Comparison of ENCODE assay signal across 11 mouse cellular contexts in genomic region chr14:55576376-55576775, GRCm38 (mm10). TPM values are rescaled to one million over a fixed set of nuclear protein-coding genes. Genes with fewer than 3 reads are reported as not detected.
DNase-seq lines count a peak whose midpoint lies in the region; ATAC-seq and TF ChIP-seq lines count a peak whose summit lies in the region.
"Had no signal": no experiment of that assay in that cellular context is flagged by ENCODE, and none has a peak within 500 bp of the region (broad histone marks: within the 10 kb centered on the region; RNA-seq: fewer than 3 reads in every experiment).

No protein-coding gene starts in this region.

- no peak overlapping the region for H3K9ac ChIP-seq in intestine, embryonic 16.5 days (ENCODE audit: low read depth, low read length)
- H3K9ac ChIP-seq: hindbrain, embryonic 15.5 days; liver, embryonic 14.5 days had no signal

- DNase-seq in layer of hippocampus, adult 18-20 months (ENCODE audit: low spot score in 2 of 2), result peak; percentile 37 to 40
- no peak for DNase-seq in layer of hippocampus, adult 9-10 months (ENCODE audit: low spot score)
- DNase-seq in gastrocnemius, adult 2 months, result peak; percentile 74
- peak; percentile 42 to 52 for DNase-seq in heart, postnatal 10 days
- peak; percentile 68 for DNase-seq in lung, postnatal 36 days
- DNase-seq in T-cell, adult 2 months (ENCODE audit: low spot score), result no peak
- DNase-seq in cerebellum, adult 9-10 months, result no peak

- no peak overlapping the region for H3K4me2 ChIP-seq in intestine, embryonic 16.5 days (ENCODE audit: low read depth, low read length)
- H3K4me2 ChIP-seq: hindbrain, embryonic 15.5 days; neural tube, embryonic 13.5 days had no signal

- H3K27ac ChIP-seq in gastrocnemius, adult 2 months, result peak overlapping the region; percentile 99
- no peak overlapping the region for H3K27ac ChIP-seq in intestine, embryonic 16.5 days (ENCODE audit: low read length)
- H3K27ac ChIP-seq: hindbrain, embryonic 15.5 days; liver, embryonic 14.5 days; neural tube, embryonic 13.5 days had no signal

- peaks cover 13% of the 10 kb centered on the region for H3K36me3 ChIP-seq in intestine, embryonic 16.5 days (ENCODE audit: control insufficient read depth, insufficient read depth, low read length)

- WGBS in intestine, embryonic 16.5 days, result 81% methylated on average over 16 of the region's 16 CpGs

- peak overlapping the region; percentile 78 for H3K4me3 ChIP-seq in gastrocnemius, adult 2 months
- H3K4me3 ChIP-seq in intestine, embryonic 16.5 days (ENCODE audit: low read length), result no peak overlapping the region
- H3K4me3 ChIP-seq: hindbrain, embryonic 15.5 days; neural tube, embryonic 13.5 days had no signal

- no peaks in the 10 kb centered on the region for H3K9me3 ChIP-seq in intestine, embryonic 16.5 days (ENCODE audit: control insufficient read depth, low read length)
- H3K9me3 ChIP-seq: hindbrain, embryonic 15.5 days; neural tube, embryonic 13.5 days had no signal

- no peak for TF ChIP-seq CTCF in gastrocnemius, adult 2 months (IDR thresholded peaks at IDR 0.05)

- ATAC-seq in intestine, embryonic 16.5 days, result no peak

- no peaks in the 10 kb centered on the region for H3K27me3 ChIP-seq in intestine, embryonic 16.5 days (replicated peaks; ENCODE audit: control insufficient read depth, insufficient read depth, low read length)
- H3K27me3 ChIP-seq: hindbrain, embryonic 15.5 days; neural tube, embryonic 13.5 days had no signal

- intact Hi-C loops in gastrocnemius, adult 2 months (cut with DNase I), result no loop called here
- intact Hi-C loops in heart, postnatal 10 days (cut with DNase I), result no loop called here

- H3K4me1 ChIP-seq in intestine, embryonic 16.5 days (ENCODE audit: control insufficient read depth, insufficient read depth, low read length), result peaks cover 15% of the 10 kb centered on the region

RNA-seq across cellular contexts. Expression of gene Fitm1, which starts 1.0 kb away (rescaled TPM):
- total RNA-seq in layer of hippocampus, adult 18-20 months (2021), result not detected
- total RNA-seq in gastrocnemius, adult 2 months (2021), result 100 to 1,000 TPM; 282 to 334 TPM
- 100 to 1,000 TPM; 192 to 201 TPM for total RNA-seq in heart, postnatal 10 days (2021)
- polyA plus RNA-seq in intestine, embryonic 16.5 days (2015; fragmentation: Nextera tagmentation; extraction: Ambion mirVana), result 0.18 and 0.28 TPM in 2 replicates

RNA-seq across cellular contexts. Expression of gene Psme1, which starts 1.5 kb away (rescaled TPM):
- 10 to 100 TPM; 54.0 to 56.6 TPM for total RNA-seq in layer of hippocampus, adult 18-20 months (2021)
- 10 to 100 TPM; 53.3 to 75.5 TPM for total RNA-seq in gastrocnemius, adult 2 months (2021)
- total RNA-seq in heart, postnatal 10 days (2021), result 100 to 1,000 TPM; 247 to 272 TPM
- 217 and 224 TPM in 2 replicates for polyA plus RNA-seq in intestine, embryonic 16.5 days (2015; fragmentation: Nextera tagmentation; extraction: Ambion mirVana)

RNA-seq across cellular contexts. Expression of gene Emc9, which starts 8.7 kb away (rescaled TPM):
- 10 to 100 TPM; 43.3 to 49.5 TPM for total RNA-seq in layer of hippocampus, adult 18-20 months (2021)
- 10 to 100 TPM; 30.3 to 45.2 TPM for total RNA-seq in gastrocnemius, adult 2 months (2021)
- 10 to 100 TPM; 42.6 to 43.4 TPM for total RNA-seq in heart, postnatal 10 days (2021)
- polyA plus RNA-seq in intestine, embryonic 16.5 days (2015; fragmentation: Nextera tagmentation; extraction: Ambion mirVana), result 14.0 and 15.6 TPM in 2 replicates

RNA-seq across cellular contexts. Expression of gene Psme2, which starts 14.5 kb away (rescaled TPM):
- 10 to 100 TPM; 53.7 to 57.4 TPM for total RNA-seq in layer of hippocampus, adult 18-20 months (2021)
- total RNA-seq in gastrocnemius, adult 2 months (2021), result 10 to 100 TPM; 33.8 to 54.8 TPM
- total RNA-seq in heart, postnatal 10 days (2021), result 100 to 1,000 TPM; 139 to 140 TPM
- 347 and 368 TPM in 2 replicates for polyA plus RNA-seq in intestine, embryonic 16.5 days (2015; fragmentation: Nextera tagmentation; extraction: Ambion mirVana)

RNA-seq across cellular contexts. Expression of gene Rnf31, which starts 15.1 kb away (rescaled TPM):
- 10 to 100 TPM; 38.0 to 43.0 TPM for total RNA-seq in layer of hippocampus, adult 18-20 months (2021)
- 10 to 100 TPM; 17.1 to 20.4 TPM for total RNA-seq in gastrocnemius, adult 2 months (2021)
- 10 to 100 TPM; 21.7 to 28.3 TPM for total RNA-seq in heart, postnatal 10 days (2021)
- polyA plus RNA-seq in intestine, embryonic 16.5 days (2015; fragmentation: Nextera tagmentation; extraction: Ambion mirVana), result 19.0 and 19.8 TPM in 2 replicates

Comparison
In these comparisons a context has a peak if more than half of its experiments do, and no peak if none do; other contexts are left out.
1. DNase-seq: peak in layer of hippocampus, adult 18-20 months (2 of 2), gastrocnemius, adult 2 months (single experiment), heart, postnatal 10 days (2 of 2) and lung, postnatal 36 days (single experiment); none in layer of hippocampus, adult 9-10 months (single experiment), T-cell, adult 2 months (single experiment) and cerebellum, adult 9-10 months (single experiment).
2. RNA of gene Fitm1, which starts 1.0 kb away (total RNA-seq): 282 to 334 TPM in gastrocnemius, adult 2 months and 192 to 201 TPM in heart, postnatal 10 days; not detected in layer of hippocampus, adult 18-20 months; every median in the first group is over 100 times any median in the second.